Mouse (Mus musculus) kidney, postnatal 10 days (tissue): ENCODE measurements around the gene Olfr392.

ENCODE experiments used
- DNase-seq: peaks from one replicate; pipeline ENCODE4 v3.0.0; 2021; ENCODE audit warnings: mixed read lengths

Olfr392 gene

GRCm38 (mm10) chr11:73816949-73817348 lies at the start of gene Olfr392:
Gene Olfr392 (minus strand): TSS chr11:73817049.
- no peak for DNase-seq

- DNase-seq: no peak
Observed at GRCm38 (mm10) chr11:73851354-73851753, 34.5 kb upstream of the Olfr392 start, which contains the start of gene Olfr393. Gene Olfr393 (minus strand): TSS chr11:73851454.

DNA sequence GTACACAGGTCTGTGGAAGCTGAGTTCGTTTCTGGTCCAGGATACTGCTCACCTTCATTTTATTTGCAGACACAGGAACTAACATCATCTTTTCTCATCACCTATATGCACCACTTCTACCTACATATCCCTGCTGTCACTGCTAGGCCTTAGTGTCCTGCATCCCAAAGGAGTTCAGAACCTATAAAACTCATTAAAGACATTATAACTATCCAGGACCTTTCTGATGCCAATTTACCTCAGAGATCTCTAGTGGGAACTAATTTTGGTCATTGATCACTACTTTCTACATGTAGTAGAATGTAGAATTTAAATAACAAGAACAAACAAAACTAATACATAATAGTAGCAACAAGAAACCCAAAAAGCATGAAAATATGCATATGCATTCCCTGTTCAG lies 13.9 kb downstream of the Olfr392 start, which contains the start of gene Olfr391-ps:
Olfr391-ps (minus strand) TSS at position 101 of the 400 bp plus-strand sequence.
- no peak for DNase-seq

DNA sequence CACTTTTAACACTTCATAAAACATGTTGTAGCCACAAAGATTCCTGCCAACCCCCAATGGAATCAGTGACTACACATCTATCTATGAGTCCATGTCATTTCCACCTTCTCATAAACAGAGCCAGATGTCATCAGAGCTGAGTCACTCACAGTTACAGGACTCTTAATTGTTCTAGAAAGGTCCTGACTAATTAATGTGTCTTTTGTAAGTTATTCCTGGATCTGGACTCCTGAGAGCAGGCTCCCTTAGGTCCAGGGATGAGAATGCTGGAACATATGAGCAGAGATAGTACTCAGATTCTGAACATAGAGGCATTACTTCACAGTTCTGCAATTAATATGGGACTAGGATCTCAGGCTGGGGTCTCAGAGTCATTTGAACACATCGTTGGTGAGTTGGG lies 34.2 kb downstream of the Olfr392 start, which contains the start of gene Olfr390:
Olfr390 (plus strand) TSS at position 301 of the 400 bp plus-strand sequence.
- no peak for DNase-seq

DNA sequence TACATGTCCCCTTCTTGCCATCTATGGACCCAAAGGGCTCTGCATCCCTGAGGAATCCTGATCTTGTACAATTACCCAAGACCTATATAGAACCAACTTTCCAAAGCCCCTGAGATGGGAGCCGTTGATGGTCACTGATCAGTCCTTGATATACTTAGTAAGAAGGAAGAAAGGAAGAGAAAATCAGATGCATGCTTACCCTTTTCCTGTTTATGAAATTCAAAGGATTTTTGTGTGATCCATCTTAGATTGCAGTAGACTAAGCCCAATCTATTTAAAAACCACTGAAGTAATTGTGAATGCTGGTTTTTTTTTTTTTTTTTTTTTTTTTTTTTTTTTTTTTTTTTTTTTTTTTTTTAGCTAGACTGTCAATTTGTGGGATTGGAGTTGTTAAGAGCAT lies 36.2 kb downstream of the Olfr392 start, which contains the start of gene Olfr389:
Olfr389 (minus strand) TSS at position 101 of the 400 bp plus-strand sequence.
- no peak for DNase-seq
